Mouse (Mus musculus) CH12.LX (cell line): Measurements from ENCODE around the gene Spty2d1. TPM values are rescaled to one million over a fixed set of nuclear protein-coding genes. Genes with fewer than 3 reads are reported as not detected.

Experiments used
- DNase-seq: peaks from one replicate; pipeline ENCODE4 v3.0.0-alpha.2; 2013; ENCODE audit errors: extremely low read depth
- H3K27ac ChIP-seq: 2 replicates; pipeline ENCODE4 v1.5.1; 2012; ENCODE audit warnings: low read depth, mild to moderate bottlenecking, control low read depth, moderate library complexity; ENCODE audit not compliant: insufficient read depth
- H3K27me3 ChIP-seq: replicated peaks from 2 replicates; pipeline ENCODE3; 2012; ENCODE audit warnings: inconsistent platforms
- H3K36me3 ChIP-seq, 2 experiments: replicated peaks in 1 of 2; 2 replicates each; pipeline versions ENCODE3 to v1.6.1; 2012; ENCODE audit warnings: inconsistent platforms in 1 of 2, low read length in 1 of 2, mild to moderate bottlenecking in 1 of 2, mixed read lengths in 1 of 2, moderate library complexity in 1 of 2; ENCODE audit not compliant: control insufficient read depth in 1 of 2, insufficient read depth in 1 of 2
- H3K4me1 ChIP-seq, 2 experiments: 2 replicates each; pipeline ENCODE4 v1.6.1; 2012; ENCODE audit warnings: inconsistent platforms in 1 of 2, moderate library complexity in 1 of 2; ENCODE audit not compliant: insufficient read depth in 2 of 2, control insufficient read depth in 1 of 2
- H3K4me2 ChIP-seq: 2 replicates; pipeline ENCODE4 v1.6.1; 2012; ENCODE audit warnings: low read depth, mild to moderate bottlenecking, control low read depth; ENCODE audit not compliant: poor library complexity, insufficient read depth, severe bottlenecking
- H3K4me3 ChIP-seq, 3 experiments: fragments of 150-350 bp in 1 of 3; sonication (generic) in 1 of 3; replicated peaks in 1 of 3; 2 replicates each; pipeline versions ENCODE3 to v1.5.1; 2011 to 2012; ENCODE audit warnings: low read depth in 2 of 3, low read length in 2 of 3, mild to moderate bottlenecking in 2 of 3, moderate library complexity in 2 of 3, control low read depth in 1 of 3, improper control_type of control experiment in 1 of 3, inconsistent platforms in 1 of 3, mixed read lengths in 1 of 3; ENCODE audit not compliant: poor library complexity in 1 of 3
- H3K79me2 ChIP-seq: replicated peaks from 2 replicates; pipeline ENCODE4 v1.6.1; 2012; ENCODE audit warnings: mild to moderate bottlenecking, moderate library complexity; ENCODE audit not compliant: control insufficient read depth, poor library complexity, insufficient read depth, severe bottlenecking; ENCODE audit errors: extremely low read depth
- H3K9ac ChIP-seq: 2 replicates; pipeline ENCODE4 v1.6.1; 2012; ENCODE audit warnings: low read depth, mild to moderate bottlenecking, control low read depth, moderate library complexity; ENCODE audit not compliant: insufficient read depth
- H3K9me3 ChIP-seq: replicated peaks from 2 replicates; pipeline ENCODE3; 2012; ENCODE audit warnings: low read length, inconsistent platforms, mixed read lengths
- BHLHE40 ChIP-seq: IDR thresholded peaks from 2 replicates; pipeline ENCODE4 v1.6.1; 2011; ENCODE audit warnings: mild to moderate bottlenecking, low read depth, low read length, improper control_type of control experiment
- CHD1 ChIP-seq: IDR thresholded peaks from 2 replicates; pipeline ENCODE4 v1.6.1; 2012; ENCODE audit warnings: low read depth, low read length, improper control_type of control experiment, inconsistent platforms
- E2F4 ChIP-seq: IDR thresholded peaks from 2 replicates; pipeline ENCODE4 v1.6.1; 2011; ENCODE audit warnings: low read depth, low read length, improper control_type of control experiment; ENCODE audit not compliant: insufficient replicate concordance
- ELF1 ChIP-seq: IDR thresholded peaks from 2 replicates; pipeline ENCODE4 v1.6.1; 2014; ENCODE audit warnings: low read depth, mild to moderate bottlenecking, inconsistent platforms, low read length, improper control_type of control experiment
- EP300 ChIP-seq: IDR thresholded peaks from 2 replicates; pipeline ENCODE4 v1.6.1; 2011; ENCODE audit warnings: low read length, improper control_type of control experiment
- ETS1 ChIP-seq: conservative IDR thresholded peaks from 2 replicates; pipeline ENCODE4 v1.6.1; 2012; ENCODE audit warnings: low read depth, mild to moderate bottlenecking, inconsistent platforms, low read length, improper control_type of control experiment, moderate library complexity
- GABPA ChIP-seq: IDR thresholded peaks from 2 replicates; pipeline ENCODE4 v1.6.1; 2012; ENCODE audit warnings: low read depth, low read length, improper control_type of control experiment, inconsistent platforms; ENCODE audit not compliant: insufficient replicate concordance
- HCFC1 ChIP-seq: IDR thresholded peaks from 2 replicates; pipeline ENCODE4 v1.6.1; 2012; ENCODE audit warnings: low read depth, mild to moderate bottlenecking, inconsistent platforms, low read length, improper control_type of control experiment
- IRF4 ChIP-seq: IDR thresholded peaks from 2 replicates; pipeline ENCODE4 v1.6.1; 2014; ENCODE audit warnings: low read depth, mild to moderate bottlenecking, inconsistent platforms, low read length, improper control_type of control experiment
- JUN ChIP-seq: IDR thresholded peaks from 2 replicates; pipeline ENCODE4 v1.6.1; 2011; ENCODE audit warnings: low read depth, mild to moderate bottlenecking, low read length, improper control_type of control experiment, moderate library complexity; ENCODE audit not compliant: insufficient read depth
- MAFK ChIP-seq: IDR thresholded peaks from 2 replicates; pipeline ENCODE4 v1.6.1; 2011; ENCODE audit warnings: low read length, improper control_type of control experiment; ENCODE audit not compliant: insufficient replicate concordance
- MAZ ChIP-seq: IDR thresholded peaks from 2 replicates; pipeline ENCODE4 v1.6.1; 2012; ENCODE audit warnings: low read depth, mild to moderate bottlenecking, inconsistent platforms, low read length, improper control_type of control experiment, moderate library complexity
- MYC ChIP-seq: IDR thresholded peaks from 2 replicates; pipeline ENCODE4 v1.6.1; 2011; ENCODE audit warnings: low read depth, mild to moderate bottlenecking, improper control_type of control experiment, low read length
- NELFE ChIP-seq: IDR thresholded peaks from 2 replicates; pipeline ENCODE4 v1.6.1; 2011; ENCODE audit warnings: low read depth, low read length, improper control_type of control experiment
- NRF1 ChIP-seq: IDR thresholded peaks from 2 replicates; pipeline ENCODE4 v1.6.1; 2014; ENCODE audit warnings: low read depth, mild to moderate bottlenecking, inconsistent platforms, low read length, improper control_type of control experiment, moderate library complexity
- PAX5 ChIP-seq: IDR thresholded peaks from 2 replicates; pipeline ENCODE4 v1.6.1; 2012; ENCODE audit warnings: low read length, inconsistent platforms, mixed read lengths
- POLR2A ChIP-seq: IDR thresholded peaks from 2 replicates; pipeline ENCODE4 v1.6.1; 2011; ENCODE audit warnings: low read depth, mild to moderate bottlenecking, improper control_type of control experiment, low read length
- POLR2AphosphoS2 ChIP-seq: IDR thresholded peaks from 2 replicates; pipeline ENCODE4 v1.6.1; 2011; ENCODE audit warnings: low read depth, low read length, improper control_type of control experiment
- RAD21 ChIP-seq: IDR thresholded peaks from 2 replicates; pipeline ENCODE4 v1.6.1; 2011; ENCODE audit warnings: low read depth, mild to moderate bottlenecking, low read length, improper control_type of control experiment, moderate library complexity
- RCOR1 ChIP-seq: conservative IDR thresholded peaks from 2 replicates; pipeline ENCODE4 v1.6.1; 2012; ENCODE audit warnings: low read depth, mild to moderate bottlenecking, inconsistent platforms, low read length, improper control_type of control experiment
- SMC3 ChIP-seq: IDR thresholded peaks from 2 replicates; pipeline ENCODE4 v1.6.1; 2011; ENCODE audit warnings: low read depth, low read length, improper control_type of control experiment
- TCF12 ChIP-seq: IDR thresholded peaks from 2 replicates; pipeline ENCODE4 v1.6.1; 2014; ENCODE audit warnings: low read depth, mild to moderate bottlenecking, inconsistent platforms, low read length, improper control_type of control experiment
- UBTF ChIP-seq: IDR thresholded peaks from 2 replicates; pipeline ENCODE4 v1.6.1; 2012; ENCODE audit warnings: low read depth, mild to moderate bottlenecking, inconsistent platforms, low read length, improper control_type of control experiment, moderate library complexity
- USF1 ChIP-seq: IDR thresholded peaks from 2 replicates; pipeline ENCODE4 v1.6.1; 2014; ENCODE audit warnings: low read depth, mild to moderate bottlenecking, inconsistent platforms, low read length, improper control_type of control experiment
- ZC3H11A ChIP-seq: IDR thresholded peaks from 2 replicates; pipeline ENCODE4 v1.6.1; 2012; ENCODE audit warnings: low read depth, mild to moderate bottlenecking, inconsistent platforms, low read length, improper control_type of control experiment
- dilution Hi-C: fragments of 300-500 bp; cut with MboI; formaldehyde crosslinking; loops from 2 replicates; pipeline ENCODE4 v1.14.3; 2020; ENCODE audit warnings: low sequenced_read_pairs; ENCODE audit not compliant: extremely low pct_unique_long_range_greater_than_20kb, extremely low pct_ligation_motif_present
- in situ Hi-C: fragments of 300-500 bp; cut with MboI; formaldehyde crosslinking; loops from 3 replicates; pipeline ENCODE4 v1.14.3; 2019; ENCODE audit warnings: low sequenced_read_pairs, low pct_ligation_motif_present, low pct_unique_long_range_greater_than_20kb, mixed read lengths
- polyA plus RNA-seq: library from polyadenylated mRNA; unstranded; fragments of >175 nt; gene quantifications from 2 replicates; pipeline ENCODE4 v1.2.1, GENCODE M21; 2012; ENCODE audit warnings: low read depth; ENCODE audit not compliant: insufficient read length
- total RNA-seq, 2 experiments: library from RNA; depleted of rRNA; stranded (reverse); fragments of 300-350 nt in 1 of 2; fragments of >200 nt in 1 of 2; gene quantifications; 2 replicates each; pipeline ENCODE4 v1.2.3; 2012 to 2014

The Spty2d1 gene
- total and polyA plus RNA-seq, 3 experiments, result 10.5 to 32.6 (median 22.9) TPM

GRCm38 (mm10) chr7:47025429-47025828, 17.2 kb upstream of the Spty2d1 start:
- Histone ChIP-seq H3K4me3 (no peak overlapping the region), H3K79me2 (no peaks in the 10 kb centered on the region)

DNA sequence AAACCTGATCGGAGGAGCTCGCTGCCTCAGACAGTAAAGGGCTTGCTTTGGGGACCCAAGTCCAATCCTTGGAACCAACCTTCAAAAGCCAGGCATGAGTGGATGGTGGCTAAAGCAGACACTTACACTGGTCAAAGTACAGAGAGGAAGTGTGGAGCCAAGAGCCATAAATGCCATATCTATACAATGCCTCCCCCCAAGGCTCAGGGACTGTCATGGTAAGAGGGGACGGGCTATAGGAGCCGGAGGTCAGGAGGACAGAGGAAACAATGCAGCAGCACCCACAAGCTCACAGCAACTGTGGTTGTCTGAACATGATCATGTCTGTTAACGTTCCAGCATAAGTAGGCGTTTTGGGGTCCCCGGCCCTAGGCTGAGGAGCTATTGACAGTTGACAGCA, 16.2 kb upstream of the Spty2d1 start:
- Histone ChIP-seq H3K4me2 (no peak overlapping the region), H3K27ac (no peak overlapping the region), H3K9me3 (no peaks in the 10 kb centered on the region), H3K4me1 (peaks cover 2 to 42% of the 10 kb centered on the region in 2 experiments; a peak in 2 of 4 replicates)
- no peak for DNase-seq
- TF ChIP-seq TCF12, result no peak
- TF ChIP-seq UBTF, result no peak
- TF ChIP-seq ZC3H11A, result no peak
- no peak for TF ChIP-seq HCFC1
- TF ChIP-seq POLR2A, result no peak
- TF ChIP-seq MAZ, result no peak
- no peak for TF ChIP-seq BHLHE40
- no peak for TF ChIP-seq E2F4
- no peak for TF ChIP-seq RAD21
- TF ChIP-seq NELFE, result no peak
- TF ChIP-seq USF1, result no peak
- TF ChIP-seq, all 38 proteins: peak for 0
- Histone ChIP-seq H3K9ac (no peak overlapping the region), H3K36me3 (no peaks in the 10 kb centered on the region), H3K27me3 (no peaks in the 10 kb centered on the region), H3K79me2 (no peaks in the 10 kb centered on the region), H3K4me3 (no peak overlapping the region)
- dilution Hi-C loops, result no loop called here
- in situ Hi-C loops, result loop anchor here (5.0 kb wide), 2 partner anchors 53 to 123 kb away; no protein-coding TSS in a partner anchor

More at GRCm38 (mm10) chr7:47025429-47025828, 17.2 kb upstream of the Spty2d1 start:
- Histone ChIP-seq H3K4me2 (no peak overlapping the region), H3K9ac (no peak overlapping the region), H3K4me1 (peaks cover 2 to 38% of the 10 kb centered on the region in 2 experiments; a peak in 2 of 4 replicates), H3K27me3 (no peaks in the 10 kb centered on the region), H3K9me3 (no peaks in the 10 kb centered on the region), H3K27ac (no peak overlapping the region), H3K36me3 (no peaks in the 10 kb centered on the region)
- no peak for TF ChIP-seq MYC
- TF ChIP-seq ZC3H11A, result no peak
- TF ChIP-seq SMC3, result no peak
- no peak for TF ChIP-seq ELF1
- dilution Hi-C loops, result no loop called here
- DNase-seq, result no peak
- in situ Hi-C loops, result no loop called here

GRCm38 (mm10) chr7:47023530-47023929, 15.3 kb upstream of the Spty2d1 start:
- Histone ChIP-seq H3K4me1 (peaks cover 2 to 45% of the 10 kb centered on the region in 2 experiments; a peak in 2 of 4 replicates), H3K27me3 (no peaks in the 10 kb centered on the region), H3K27ac (no peak overlapping the region), H3K36me3 (no peaks in the 10 kb centered on the region), H3K9me3 (no peaks in the 10 kb centered on the region), H3K79me2 (no peaks in the 10 kb centered on the region), H3K9ac (no peak overlapping the region), H3K4me3 (no peak overlapping the region), H3K4me2 (no peak overlapping the region)
- peak; percentile 95 for DNase-seq
- in situ Hi-C loops, result loop anchor here (5.0 kb wide), 2 partner anchors 54 to 124 kb away; no protein-coding TSS in a partner anchor
- dilution Hi-C loops, result no loop called here
- no peak for TF ChIP-seq NRF1
- TF ChIP-seq PAX5, result no peak
- peak; percentile 47; the same call in 1 of the 2 replicates for TF ChIP-seq IRF4
- TF ChIP-seq GABPA, result no peak
- no peak for TF ChIP-seq POLR2AphosphoS2
- TF ChIP-seq USF1, result no peak
- no peak for TF ChIP-seq MAFK
- no peak for TF ChIP-seq POLR2A
- no peak for TF ChIP-seq RCOR1
- TF ChIP-seq CHD1, result no peak
- 0 out of 2 replicates have a peak, but pooled peaks have one; percentile 35 for TF ChIP-seq ELF1
- no peak for TF ChIP-seq JUN
- TF ChIP-seq MYC, result no peak
- TF ChIP-seq UBTF, result no peak
- TF ChIP-seq ETS1, result no peak
- no peak for TF ChIP-seq EP300
